Mouse (Mus musculus): ENCODE measurements around the gene Wdr83os.
"Not testable (repeated sequence)": the region's sequence is repeated elsewhere in the genome, so short reads cannot be mapped to it uniquely, and the experiment has no call there.

Wdr83os gene

GRCm38 (mm10) chr8:85120251-85120650 is 39.7 kb downstream of the Wdr83os start:
- DNase-seq: not testable (repeated sequence)

- DNase-seq: no peak
Measured at GRCm38 (mm10) chr8:85122995-85123394, 42.5 kb downstream of the Wdr83os start, which contains the start of gene Zfp791. TSS of gene Zfp791 (minus strand) at chr8:85123095.

- DNase-seq: no peak
Measured at GRCm38 (mm10) chr8:85123691-85124090, 43.2 kb downstream of the Wdr83os start.

All from cerebellum, adult 8-10 months (tissue).